Mouse (Mus musculus) left cerebral cortex, adult 11 months (tissue): Measurements from ENCODE around the gene Wdr60.
A peak's percentile ranks its signal among the peaks of the same experiment; 100 is the strongest.

Experiments
- DNase-seq: peaks from one replicate; pipeline ENCODE4 v3.0.0; 2022; ENCODE audit warnings: low spot score

Wdr60 gene

DNA sequence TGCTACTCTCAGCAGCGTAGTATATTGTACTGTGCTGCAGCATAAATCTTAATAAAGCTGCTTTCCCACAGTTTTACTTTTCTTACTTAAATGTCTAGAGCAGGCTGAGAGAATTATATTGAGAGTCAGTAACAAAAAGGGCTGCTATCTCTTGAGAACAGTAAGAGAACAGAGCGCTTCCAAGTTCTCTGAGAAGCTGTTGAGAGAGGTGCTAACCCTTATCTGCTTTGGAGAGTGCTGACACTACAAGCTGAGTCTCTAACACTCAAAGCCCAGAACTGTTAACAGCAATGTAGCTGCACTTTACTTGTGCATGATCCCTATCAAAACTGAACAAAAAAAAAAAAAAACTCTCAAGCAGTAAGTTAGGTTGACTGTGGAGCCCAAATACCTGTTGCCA is 2.5 kb upstream of the Wdr60 start:
- DNase-seq = no peak

DNA sequence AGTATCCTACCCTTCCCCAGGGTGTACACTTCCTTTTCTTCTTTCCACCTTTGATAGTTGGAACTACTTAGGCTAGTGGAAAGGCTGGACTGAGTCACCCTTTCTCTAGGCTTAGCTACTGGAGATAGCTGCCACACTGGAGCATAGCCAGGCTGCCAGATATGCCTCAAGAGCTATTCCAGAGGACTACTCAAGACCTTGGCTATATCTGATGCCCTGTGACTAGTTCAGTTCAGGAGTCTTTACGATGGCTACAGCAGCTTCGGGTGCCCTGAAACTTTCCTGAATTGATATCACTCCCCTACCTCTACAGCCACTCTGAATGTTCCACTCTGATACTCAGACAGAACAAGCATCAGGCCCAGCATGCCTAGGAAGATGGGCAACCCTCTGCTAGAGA is 1.9 kb upstream of the Wdr60 start:
- DNase-seq = no peak

DNA sequence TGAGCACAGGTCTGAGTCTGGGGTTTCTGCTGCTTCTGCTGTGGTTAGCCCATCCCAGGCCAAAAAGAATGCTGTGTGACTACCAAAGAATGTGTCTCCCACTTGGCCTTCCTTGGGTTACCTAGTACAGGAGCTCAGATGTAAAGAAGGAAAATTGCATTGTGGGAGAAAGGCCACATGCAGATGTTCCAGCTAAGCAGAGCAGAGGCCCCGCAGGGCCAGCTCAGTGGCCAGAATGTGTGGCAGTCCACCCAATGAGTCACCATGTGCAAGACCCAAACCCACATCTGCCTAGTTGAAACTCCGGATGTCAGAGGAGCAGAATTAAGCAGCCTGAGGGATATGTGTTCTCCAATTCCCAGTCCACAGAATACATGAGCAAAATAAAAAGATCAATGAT is 4.5 kb downstream of the Wdr60 start:
- DNase-seq = no peak

DNA sequence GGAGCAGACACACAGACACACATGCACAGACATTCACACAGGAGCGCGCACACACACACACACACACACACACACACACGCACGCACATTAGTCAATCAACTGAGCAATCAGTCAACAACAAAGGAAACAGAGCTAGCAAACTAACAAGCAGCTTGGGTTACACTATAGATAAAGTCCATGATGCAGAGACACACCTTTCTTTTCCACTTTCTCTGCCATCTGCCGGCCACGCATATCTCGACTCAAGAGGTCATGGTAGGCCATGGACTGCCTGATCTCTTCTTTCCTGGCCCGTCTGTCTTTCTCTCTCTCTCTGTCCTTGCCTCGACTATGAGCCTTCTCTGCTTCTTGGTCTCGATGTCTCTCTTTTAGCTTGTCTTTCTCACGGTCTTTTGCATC is 7.2 kb downstream of the Wdr60 start:
- no peak for DNase-seq

DNA sequence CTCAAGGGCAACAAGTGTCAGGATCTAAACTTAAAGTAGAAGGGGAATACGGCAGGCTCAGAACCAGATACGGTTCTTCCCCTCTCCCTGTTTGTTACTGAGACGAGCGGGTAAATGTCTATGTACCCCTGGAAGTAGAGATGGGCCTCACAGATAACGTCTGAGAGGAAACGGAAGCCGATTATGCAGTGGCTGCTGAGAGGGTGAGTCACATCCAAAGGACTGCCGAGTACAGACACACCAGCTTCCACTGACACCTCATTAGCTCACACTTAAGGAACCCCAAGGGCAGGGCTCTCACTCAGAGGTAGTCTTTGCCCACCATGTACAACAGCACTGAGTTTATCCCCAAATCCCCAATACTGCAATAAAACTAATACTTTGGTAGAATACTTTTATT is 8.2 kb downstream of the Wdr60 start:
- DNase-seq = no peak

DNA sequence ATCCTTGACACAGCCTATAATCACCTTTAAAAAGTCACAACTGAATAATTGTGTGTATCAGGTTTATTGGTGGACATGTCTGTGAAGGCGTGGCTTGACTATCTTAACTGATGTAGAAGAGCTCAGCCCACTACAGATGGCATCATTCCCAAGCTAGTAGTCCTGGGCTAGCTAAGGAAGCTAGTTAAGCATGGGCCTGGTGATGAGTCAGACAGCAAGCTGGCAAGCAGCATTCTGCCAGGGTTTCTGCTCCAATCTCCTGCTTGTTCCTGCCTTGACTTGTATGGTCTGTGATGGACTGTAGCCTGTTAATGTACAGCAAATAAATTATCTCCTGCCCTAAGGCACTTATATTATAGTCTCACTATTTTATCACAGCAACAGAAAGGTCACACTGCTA is 18.2 kb downstream of the Wdr60 start:
- no peak for DNase-seq

DNA sequence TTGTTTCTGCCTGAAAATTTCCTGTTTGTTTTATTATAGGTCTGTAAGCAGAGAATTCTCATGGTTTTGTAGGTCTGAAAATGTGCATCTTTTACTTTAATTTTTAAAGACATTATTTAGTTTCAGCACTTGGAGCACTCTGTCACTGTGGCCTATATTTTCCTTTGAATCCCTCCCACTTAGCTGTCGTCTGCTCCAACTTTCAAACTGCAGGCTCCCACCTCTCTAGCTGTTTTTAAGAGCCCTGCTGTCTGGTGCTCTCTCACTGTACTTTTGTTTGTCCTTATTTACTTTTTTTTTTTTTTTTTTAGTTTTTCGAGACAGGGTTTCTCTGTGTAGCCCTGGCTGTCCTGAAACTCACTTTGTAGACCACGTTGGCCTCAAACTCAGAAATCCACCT is 24.0 kb downstream of the Wdr60 start:
- DNase-seq = no peak

DNA sequence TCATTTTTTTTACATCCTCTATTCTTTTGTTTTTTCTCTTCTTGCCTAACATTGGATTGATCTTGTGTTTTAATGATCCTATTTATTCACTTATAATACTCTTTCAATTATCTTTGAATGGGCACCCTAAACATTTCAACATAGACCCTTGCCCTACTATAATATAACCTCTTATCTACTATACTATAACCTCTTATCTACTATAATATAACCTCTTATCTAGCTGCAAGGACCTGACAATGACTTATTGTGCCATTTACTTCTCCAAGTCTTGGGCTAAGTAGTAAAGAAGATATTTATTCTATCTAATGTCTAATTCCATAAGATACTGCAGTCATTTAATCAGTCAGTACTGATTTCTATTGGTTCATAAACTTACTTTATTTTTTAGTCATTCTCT is 24.5 kb downstream of the Wdr60 start:
- DNase-seq = no peak

DNA sequence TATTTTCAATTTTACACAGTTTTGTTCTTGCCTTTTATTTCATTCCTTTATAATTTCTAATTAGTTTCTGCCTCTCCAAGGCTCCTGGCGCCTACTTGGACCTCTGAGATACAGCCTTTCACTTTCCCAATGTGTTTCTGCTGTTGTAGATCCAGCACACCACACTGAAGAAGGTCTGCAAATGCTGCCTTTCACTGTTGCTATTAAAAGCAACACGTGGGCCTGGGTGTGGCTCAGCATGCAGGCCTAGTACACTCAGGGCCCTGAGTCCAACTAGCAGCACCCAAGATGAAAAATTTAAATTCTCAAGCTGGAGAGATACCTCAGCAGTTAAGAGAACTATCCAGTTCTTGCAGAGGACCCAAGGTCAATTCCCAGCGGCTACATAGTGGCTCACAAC is 26.2 kb downstream of the Wdr60 start:
- no peak for DNase-seq

DNA sequence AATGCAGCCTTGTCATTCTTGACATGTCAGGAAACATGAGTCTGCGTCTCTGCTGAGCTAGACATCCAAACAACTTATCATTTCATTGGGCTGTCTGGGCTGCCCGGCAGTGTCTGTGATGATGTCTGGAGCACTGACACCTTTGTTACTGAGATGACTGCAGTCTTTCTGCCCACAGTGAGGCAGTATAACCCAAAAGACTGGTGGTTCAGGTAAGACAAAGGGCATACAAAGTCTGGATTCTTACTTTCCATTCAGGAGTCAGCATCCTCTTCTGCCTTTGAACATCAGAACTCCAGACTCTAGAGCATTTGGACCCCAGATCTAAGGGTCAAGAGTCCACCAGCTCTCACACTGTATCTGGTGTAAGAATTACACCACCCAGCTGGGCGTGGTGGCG is 27.5 kb downstream of the Wdr60 start:
- no peak for DNase-seq

DNA sequence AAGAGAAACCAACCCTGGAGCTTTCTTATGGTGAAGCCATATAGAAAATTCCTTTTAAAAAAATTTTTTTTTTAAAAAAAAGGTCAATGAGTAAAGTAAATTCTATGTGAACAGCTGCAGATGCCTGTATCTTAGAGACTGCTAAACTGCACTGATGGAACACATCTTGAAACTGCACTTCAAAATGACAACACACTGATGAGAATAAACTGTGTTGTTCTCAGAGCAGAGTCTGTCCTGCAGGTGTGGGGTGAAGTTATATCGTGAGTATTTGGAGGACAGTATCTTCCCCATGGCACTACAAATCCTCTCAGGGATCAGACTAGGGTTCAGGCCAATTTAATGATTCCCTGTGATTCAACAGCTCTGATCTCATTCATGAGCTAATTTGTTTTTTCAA is 30.8 kb downstream of the Wdr60 start:
- no peak for DNase-seq

DNA sequence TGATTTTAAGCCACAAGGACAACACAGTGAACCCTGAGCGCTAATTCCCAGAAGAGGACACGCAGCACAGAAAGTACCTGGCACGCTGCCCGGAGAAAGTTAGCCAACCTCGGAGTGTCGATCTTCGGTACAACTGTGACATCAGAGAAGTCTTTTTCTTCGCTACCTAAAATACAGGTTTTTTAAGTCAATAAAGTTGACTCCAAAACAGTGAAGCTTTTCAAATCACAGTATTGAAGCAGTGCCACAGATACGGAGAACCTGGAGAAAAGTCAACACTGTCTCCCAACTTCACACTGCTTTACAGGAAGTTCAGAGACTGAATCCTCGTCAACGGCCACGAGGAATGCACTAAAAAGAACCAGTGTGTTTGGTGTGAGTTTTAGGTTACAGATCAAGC is 31.2 kb downstream of the Wdr60 start:
- DNase-seq = no peak

DNA sequence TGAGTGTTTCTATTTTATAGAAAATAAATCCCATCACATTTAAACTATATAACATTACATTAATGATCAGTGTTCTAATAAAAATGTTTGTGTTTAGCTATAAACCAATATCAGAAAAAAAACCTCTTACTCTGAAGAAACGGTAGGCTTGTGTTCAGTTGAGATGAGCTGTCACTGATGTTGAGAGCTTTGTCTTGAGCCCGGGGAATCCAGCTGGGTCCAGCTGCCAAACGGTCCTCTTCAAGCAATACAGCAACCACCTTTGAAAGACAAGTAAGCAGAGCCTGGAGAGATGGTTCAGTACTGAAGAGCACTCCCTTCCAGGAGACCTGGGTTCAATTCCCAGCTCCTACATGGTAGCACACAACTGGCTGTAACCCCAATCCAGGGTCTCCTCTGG is 33.4 kb downstream of the Wdr60 start:
- DNase-seq = no peak

DNA sequence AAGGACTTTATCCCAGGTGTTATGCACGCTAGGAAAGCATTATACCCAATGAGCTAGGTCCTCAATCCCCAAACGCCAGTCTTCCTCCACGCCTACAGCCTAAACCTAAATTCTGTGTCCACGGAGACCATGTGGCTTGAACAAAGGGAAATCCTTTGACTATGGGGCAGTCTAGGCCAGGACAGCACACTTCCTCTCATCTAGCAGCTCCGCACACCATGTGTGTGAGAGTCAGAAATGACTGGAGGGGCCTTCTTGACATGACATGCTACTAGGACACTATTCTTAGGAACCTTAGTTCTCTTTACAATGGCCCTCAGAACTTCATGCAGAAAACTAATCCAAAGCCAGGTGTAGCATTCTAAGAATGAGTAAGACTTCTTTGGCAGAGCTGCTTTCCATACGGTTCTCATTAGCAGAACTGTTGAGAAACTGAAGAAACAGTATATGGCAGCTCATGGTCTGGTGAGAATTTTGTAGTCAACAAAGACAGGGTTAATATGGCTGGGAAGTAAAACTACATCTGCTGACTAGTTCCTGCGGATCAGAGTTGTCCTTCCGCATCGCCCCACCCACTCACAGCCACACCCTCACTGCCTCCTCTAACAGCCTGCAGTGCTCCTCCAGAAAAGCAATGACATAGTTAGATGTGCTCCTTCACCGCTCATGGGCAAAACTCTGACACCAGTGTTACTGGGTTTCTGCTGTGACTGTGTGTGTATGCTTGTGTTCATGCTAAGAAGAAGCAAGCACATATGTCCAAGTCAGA is 36.3 kb downstream of the Wdr60 start:
- DNase-seq = no peak

DNA sequence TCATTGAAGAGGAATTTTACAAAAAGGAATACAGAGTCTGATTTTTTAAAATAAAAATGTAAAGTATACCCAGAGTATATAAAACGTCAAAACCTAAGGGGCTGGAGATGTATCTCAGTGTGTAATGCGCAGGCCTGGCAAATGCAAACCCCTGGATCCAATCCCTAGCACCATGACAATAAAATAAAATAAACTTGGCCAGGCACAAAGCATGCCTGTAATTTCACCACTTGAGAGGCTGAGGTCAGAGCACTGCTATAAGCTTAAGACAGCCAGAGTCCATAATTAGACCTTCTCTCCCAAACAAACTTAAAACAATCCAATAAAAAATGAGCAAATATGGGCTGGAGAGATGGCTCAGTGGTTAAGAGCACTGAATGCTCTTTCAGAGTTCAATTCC is 39.7 kb downstream of the Wdr60 start:
- DNase-seq = no peak

DNA sequence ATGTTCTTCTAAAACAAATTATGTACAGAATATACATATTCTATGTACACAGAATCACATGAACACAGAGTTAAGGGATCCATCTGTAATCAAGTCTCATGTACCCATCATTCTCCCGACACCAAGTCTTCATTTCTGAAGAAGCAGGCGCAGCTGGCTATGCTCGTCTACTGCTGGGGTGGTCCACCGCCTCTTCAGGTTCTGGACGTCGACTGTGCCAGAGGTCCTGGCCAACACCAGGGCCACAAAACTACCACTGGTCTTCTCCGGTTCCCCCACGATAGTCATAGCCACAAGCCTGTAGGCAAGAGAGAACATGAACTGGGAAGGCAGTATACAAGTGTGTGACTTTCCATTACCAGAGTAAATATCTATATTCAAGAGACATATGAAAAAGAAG is 55.3 kb downstream of the Wdr60 start:
- DNase-seq = no peak

DNA sequence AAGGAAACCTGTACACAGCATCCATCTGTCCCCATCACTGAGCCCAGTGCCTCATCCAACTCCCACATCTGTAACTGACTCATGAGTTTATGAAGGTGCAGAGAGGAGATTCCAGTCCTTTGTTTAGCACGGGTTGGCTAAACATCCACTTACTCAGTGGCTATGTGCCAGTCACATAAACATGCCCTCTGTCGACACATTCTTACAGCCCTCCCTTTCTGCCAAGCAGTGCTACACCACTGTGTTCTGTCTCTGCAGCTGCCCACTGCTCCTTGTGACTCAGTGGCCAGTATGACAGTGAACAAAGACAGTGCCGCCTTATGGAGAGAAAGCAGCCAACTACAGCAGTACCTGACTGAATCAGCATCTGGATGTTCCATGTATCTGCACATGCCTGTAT is 57.1 kb downstream of the Wdr60 start:
- DNase-seq = no peak

DNA sequence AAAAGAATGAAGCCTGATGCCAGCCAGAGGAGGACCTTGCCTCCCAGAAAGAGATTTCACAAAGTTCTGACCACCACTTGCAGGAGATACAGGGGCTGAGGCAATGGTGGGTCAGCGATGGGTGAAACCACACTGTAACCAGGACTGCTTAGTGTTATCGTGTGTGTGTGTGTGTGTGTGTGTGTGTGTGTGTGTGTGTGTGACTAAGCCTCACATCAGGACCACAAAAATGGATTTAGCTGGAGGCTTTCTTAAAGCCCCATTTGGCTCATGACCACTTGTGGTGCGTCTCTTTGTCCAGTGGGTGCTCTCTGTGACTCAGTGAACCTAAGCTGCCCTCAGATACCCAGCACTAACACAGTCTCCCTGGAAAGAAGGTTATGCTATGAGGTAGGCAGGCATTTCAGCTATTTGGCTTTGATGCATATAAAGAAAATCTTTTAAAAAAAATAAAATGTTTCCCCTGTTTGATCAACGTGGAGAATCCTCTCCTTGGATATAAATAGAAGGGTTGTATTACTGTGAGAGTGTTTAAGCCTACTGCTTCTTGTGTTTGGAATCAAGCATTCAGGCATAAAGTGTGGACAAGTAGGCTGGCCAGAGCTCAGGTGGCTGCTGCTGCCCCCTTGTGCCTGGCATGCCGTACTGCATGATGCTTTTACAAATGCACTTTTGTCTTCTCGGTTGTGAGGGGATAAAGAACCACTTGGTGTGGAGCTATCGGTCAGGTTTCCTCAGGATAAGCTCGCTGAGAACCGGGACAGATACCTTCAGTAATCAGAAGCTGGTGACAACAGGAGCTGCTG is 60.4 kb downstream of the Wdr60 start:
- peak; percentile 41 for DNase-seq

DNA sequence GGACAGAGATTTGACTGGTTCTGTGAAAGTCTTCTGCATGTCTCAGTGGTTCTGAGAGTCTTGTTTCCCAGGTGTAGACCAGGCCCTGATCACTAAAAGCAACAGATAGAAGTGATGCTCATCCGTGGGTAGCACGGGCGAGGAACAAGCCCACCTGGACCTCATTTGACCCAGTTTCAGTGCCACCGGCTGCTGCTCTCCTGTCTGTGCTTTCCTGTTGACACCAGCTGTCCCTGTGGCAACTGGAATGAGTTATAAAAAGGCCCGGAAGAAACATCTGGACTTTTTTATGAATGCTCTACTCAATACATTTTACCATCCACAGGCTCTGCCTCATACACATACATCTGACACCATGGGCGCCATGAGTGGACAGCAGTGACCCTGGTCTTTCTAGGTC is 64.0 kb downstream of the Wdr60 start:
- no peak for DNase-seq

DNA sequence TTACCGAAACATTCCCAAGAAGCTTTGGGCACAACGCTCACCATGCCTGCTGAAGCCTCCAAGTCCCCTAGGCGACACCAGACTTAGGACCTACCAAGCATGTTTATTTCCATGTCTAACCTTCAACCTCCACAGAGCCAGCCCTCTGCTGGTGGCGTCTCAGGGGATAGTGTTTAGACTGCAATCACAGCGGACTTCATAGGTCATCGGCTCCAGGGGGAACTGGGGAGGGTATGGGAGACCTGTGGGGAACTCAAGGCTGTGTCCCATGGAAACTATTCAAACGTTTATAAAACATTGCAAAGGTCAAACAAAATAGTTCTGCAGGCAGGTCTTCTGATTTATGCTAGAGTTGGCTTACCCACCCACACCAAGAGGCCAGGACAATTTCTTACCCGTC is 66.6 kb downstream of the Wdr60 start:
- no peak for DNase-seq

DNA sequence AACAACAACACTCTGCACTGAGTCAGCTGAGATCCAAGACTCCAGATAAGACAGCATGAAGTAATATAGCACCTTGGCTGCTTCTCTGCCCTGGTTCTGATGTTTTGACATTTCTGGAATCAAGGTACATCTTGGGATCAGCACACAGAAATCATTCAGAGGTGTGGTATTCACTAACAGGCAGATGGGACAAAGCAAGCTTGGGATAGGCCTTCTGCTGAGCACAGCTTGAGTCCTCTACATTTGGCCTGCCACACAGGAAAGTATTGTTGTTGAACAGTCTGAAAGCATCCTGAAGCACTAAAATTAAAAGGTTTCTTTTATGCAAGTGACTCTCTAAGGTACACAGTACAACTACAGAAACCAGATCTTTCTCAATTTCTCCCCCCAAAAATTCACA is 68.2 kb downstream of the Wdr60 start:
- no peak for DNase-seq

DNA sequence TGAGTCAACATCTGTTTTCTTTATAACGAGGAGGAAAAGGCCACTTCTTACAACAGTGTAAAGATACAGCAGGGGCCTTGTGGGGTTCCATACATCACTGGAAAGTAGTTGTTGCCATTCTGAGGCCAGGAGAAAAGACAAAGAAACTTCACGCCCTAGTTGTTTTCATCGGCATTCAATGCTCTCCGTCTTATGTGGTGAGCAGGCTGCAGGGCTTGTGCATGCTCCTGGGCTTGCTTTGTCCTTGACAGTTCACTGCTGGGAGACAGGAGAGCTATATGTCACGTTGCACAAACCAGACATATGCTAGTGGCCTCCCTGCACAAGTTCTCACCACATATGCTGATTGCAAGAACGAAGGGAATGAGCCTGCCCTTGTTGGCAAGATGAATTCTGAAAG is 68.9 kb downstream of the Wdr60 start:
- no peak for DNase-seq

DNA sequence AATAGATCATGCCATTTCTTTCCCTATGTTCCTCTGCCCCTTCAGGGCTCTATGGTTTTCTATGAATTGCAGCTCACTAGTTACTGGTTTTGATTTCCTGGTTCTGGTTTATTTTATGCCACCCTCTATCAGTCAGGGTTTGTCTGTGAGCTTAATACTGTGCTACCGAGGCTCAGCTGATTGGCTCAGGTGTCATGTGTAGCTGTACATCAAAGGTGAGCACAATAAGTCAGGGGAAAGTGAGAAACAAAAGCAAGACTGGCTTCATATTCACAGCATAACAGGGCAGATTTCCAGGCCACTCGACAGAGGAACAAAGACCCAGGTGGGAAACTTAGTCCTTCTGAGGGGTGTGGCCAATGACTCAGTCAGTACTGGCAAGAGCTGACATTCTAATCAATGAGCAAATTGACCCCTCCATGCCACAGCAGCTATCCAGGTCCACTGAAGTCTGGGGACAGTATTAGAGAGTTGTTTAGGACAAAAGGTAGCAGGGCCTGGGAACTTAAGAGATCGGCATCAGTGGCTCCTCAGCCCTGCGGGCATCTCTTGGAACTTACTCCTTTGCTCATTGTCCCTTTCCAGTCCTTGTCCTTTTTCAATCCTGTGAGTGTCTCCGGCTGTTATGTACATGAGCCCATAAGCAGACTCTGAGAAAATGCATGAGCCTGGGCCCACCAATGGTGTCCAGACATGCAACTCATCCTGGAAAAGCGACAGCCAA is 79.4 kb downstream of the Wdr60 start:
- no peak for DNase-seq
